Mouse (Mus musculus) CD8-positive naive resting alpha-beta T cell, adult 2 months (primary cell): Measurements from ENCODE around the gene Zfp128.
"Not testable (repeated sequence)": the region's sequence is repeated elsewhere in the genome, so short reads cannot be mapped to it uniquely, and the experiment has no call there.

Experiments used
- DNase-seq, 2 experiments: peaks; one replicate each; pipeline ENCODE4 v3.0.0; 2022; ENCODE audit warnings: low read depth in 2 of 2, low spot score in 2 of 2

The Zfp128 gene

DNA sequence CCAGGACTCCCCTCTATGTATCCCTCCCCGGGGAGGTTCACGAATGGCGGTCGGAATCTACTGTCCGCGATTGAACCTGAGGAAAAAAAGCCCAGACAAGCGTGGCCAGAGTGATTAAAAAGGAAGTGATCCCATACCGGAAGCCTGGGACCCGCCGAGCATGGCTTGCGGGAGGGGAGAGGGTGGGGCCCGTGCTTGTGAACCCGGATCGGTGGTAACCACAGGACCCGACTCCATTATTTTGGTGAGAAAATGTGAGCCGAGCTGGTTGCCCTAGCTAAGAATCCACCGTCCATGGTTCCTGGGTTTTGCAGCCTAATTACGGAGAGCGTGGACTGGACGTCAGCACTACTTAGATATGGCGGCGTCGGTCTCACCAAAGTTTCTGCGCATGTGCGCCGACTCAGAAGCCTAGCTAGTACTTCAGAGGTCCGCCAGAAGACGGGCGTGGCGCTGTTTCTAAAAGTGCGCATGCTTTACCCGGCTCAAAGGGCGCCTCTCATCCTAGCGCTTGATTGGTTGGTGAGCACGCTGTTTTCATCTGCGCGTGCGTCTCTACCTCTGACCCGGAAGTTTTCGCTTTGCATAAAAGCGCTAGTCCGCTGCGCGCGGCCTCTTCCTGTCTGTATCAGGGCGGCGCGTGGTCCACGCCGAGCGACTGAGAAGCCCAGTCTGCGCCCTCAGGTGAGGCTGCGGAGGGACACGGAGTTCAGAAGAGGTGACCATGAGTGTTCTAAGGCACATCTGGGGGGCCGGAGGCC lies 40.9 kb downstream of the Zfp128 start, which contains the start of gene Rps5:
Gene Rps5, plus strand, starts transcription at position 586 of the 761 bp plus-strand sequence.
- DNase-seq: peak; percentile 96 to 98

DNA sequence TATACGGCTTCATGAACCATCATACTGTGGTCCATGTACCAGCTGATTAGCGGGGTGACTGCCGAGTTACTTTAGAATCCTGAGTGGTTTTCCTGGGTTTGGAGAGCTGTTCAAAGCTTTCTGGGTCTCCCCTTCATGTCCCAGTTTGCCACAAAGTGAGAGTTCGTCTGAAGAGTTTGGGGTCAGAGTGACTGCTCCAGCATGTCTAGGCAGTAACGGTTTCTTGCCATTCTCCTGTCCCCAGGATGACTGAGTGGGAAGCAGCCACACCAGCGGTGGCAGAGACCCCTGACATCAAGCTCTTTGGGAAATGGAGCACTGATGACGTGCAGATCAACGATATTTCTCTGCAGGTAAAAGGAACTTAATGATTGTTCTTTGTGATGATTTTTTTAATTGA lies 41.8 kb downstream of the Zfp128 start:
- no peak for DNase-seq

DNA sequence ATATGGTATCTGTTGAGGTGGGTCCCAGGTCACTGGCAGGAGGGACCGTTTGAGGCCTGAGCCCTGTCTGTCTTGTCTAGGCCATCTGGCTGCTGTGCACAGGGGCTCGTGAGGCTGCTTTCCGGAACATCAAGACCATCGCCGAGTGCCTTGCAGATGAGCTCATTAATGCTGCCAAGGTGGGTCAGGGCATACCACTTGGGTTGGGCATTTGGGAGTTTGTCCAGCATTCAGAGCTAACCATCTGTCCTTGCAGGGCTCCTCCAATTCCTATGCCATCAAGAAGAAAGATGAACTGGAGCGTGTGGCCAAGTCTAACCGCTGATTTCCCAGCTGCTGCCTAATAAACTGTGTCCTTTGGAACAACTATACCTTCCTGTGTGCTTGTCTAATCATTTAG lies 45.3 kb downstream of the Zfp128 start:
- DNase-seq: no peak

DNA sequence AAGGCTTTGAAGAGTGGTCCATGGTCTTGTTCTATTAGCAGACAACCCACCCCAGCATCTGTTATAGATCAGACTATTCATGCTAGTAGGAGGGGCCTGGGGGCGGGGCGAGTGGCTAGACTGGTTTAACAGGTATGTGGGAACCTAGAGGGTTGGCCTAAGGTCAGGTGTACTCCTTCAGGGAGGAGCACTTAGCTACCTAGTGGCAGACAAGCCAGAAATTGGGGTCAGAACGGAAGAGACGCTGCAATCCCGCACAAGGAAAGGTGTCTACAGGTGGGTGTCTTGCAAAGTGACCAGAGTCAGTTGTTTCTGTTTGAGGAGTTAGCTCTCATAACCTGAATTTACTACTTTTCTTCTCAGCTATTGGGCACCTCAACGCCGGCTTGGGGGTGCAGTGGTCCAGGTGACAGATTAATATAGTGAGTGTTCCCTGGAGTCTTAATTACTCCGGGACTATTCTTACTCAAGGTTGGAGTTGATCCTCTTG lies 46.3 kb downstream of the Zfp128 start, which contains the start of gene Rnf225:
Gene Rnf225, plus strand, starts transcription at position 226 of the 490 bp plus-strand sequence.
- DNase-seq: no peak

DNA sequence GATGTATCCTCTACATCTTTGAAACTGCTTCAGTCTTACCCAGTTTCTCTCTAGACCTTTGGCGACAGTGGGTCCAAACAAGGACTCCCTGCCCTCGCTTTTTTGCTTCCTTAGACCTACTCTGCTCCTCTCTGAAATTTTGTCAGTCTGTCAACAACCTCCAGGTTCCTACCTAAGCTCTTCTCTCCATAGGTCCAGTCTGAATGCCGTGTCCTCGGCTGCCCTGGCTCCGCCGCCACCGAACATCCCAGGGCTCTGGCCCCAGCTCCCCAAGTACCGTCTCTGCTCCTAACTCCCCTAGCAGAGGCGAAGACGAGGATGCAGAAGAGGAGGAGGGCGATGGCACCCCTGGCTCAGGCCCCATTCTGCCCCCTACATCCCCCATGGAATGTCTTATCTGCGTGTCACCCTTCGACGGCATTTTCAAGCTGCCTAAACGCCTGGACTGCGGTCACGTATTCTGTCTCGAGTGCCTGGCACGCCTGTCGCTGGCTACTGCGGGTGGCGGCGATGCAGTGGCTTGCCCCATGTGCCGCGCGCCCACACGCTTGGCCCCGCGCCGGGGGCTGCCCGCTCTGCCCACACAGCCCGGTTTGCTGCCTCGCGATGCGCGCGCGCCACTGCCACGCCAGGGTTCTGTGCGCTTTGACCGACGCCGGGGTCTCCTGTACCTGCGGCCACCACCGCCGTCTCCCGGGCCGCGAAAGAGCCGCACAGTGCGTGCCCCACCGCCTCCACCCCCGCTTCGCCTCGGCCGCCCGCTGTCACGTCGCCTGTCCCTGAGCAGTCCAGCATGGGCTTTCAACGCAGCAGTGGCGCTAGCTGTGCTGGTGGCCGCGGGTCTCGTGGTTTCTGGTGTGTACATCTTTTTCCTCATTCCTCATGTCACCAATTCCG lies 47.0 kb downstream of the Zfp128 start:
- no peak for DNase-seq

DNA sequence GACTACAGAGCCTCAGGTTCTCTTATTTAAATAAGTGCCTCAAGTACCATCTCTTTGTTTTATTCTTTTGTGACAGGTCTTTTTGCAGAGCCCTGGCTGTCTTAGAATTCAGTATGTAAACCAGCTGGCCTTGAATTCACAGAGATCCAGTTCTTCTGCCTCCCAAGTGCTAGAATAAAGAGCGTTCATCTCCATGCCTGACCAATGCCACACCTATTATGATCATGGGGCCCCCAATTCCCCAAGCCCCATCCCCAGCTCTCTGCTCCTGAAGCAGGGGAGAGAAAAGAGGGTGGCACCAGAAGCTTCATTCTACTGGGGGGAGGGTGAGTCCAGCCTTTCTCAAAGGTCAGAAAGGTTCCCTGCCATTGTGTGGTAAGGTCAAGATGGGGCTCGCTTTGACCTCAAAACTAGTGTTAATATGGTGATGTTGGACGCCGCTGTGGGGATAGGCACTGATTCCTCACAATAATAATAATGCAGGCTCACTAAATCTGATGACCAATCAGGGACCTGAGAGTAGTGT lies 52.7 kb downstream of the Zfp128 start:
- no peak for DNase-seq

DNA sequence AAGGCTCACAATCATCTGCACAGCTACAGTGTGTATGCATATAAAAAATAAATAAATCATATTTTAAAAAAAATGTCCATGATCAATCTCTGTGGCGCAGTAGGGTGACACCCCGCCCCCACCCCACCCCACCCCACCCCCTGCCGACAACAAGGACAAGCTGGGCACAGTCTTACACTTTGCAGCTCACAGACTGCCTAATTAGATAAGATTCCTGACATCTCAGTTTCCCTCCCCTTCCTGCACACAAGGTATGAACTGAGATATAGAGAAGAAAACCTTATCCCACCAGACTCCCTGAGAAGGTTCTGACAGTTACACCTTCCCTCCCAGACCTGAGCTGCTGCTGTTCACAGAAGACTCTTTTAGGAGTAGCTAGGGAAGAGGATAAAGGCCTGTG lies 53.8 kb downstream of the Zfp128 start:
- DNase-seq: no peak

DNA sequence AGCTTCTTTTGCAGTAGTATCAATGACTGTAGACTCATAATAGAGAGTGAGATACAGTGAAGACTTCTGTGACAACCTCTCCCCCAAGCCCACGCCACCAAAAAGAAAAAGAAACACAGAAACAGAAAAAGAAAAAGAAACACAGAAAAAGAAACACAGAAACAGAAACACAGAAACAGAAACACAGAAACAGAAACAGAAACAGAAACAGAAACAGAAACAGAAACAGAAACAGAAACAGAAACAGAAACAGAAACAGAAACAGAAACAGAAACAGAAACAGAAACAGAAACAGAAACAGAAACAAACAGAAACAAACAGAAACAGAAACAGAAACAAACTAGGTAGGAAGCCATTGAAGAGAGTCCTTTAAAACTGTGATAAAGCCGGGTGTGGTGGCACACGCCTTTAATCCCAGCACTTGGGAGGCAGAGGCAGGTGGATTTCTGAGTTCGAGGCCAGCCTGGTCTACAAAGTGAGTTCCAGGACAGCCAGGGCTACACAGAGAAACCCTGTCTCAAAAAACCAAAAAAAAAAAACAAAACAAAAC lies 56.4 kb downstream of the Zfp128 start:
- not testable (repeated sequence) for DNase-seq

DNA sequence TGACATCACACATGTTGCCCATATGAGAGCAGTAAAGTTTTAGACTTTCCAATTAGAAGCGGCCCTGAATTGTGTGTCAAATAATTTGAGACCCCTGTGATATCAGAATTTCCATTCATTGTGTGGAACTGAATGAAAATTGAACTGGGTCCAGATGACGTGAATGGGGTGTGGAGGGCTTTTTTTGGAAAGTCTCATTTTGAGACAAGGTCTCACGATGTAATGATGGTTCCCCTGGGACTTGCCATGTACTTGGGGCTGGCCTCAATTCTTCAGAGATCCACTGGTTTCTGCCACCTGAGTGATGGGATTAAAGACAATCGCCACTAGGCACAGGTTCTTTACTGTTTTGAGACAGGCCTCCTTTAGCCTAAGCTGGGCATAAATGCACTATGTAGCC lies 59.6 kb downstream of the Zfp128 start:
- no peak for DNase-seq
